Mouse (Mus musculus) heart, embryonic 13.5 days (tissue): ENCODE data around the gene Mfsd2a. TPM values are rescaled to one million over a fixed set of nuclear protein-coding genes. Genes with fewer than 3 reads are reported as not detected.

Source experiments
- ATAC-seq: fragments of 200-750 bp; cut with Nextera tagmentation; 2 replicates; pipeline ENCODE4 v1.8.0; 2017; ENCODE audit warnings: moderate TSS enrichment; ENCODE audit not compliant: insufficient number of reproducible peaks, low FRiP score, low TSS enrichment; ENCODE audit errors: extremely low read depth
- H3K27ac ChIP-seq: fragments of 300-500 bp; sonication (generic); replicated peaks from 2 replicates; pipeline ENCODE4 v1.5.1; 2015; ENCODE audit warnings: moderate library complexity, mild to moderate bottlenecking, inconsistent platforms
- H3K27me3 ChIP-seq: fragments of 300-500 bp; sonication (generic); replicated peaks from 2 replicates; pipeline ENCODE4 v1.6.1; 2015; ENCODE audit warnings: mild to moderate bottlenecking, inconsistent platforms
- H3K36me3 ChIP-seq: fragments of 300-500 bp; sonication (generic); 2 replicates; pipeline ENCODE4 v1.6.1; 2015; ENCODE audit warnings: mild to moderate bottlenecking, inconsistent platforms
- H3K4me1 ChIP-seq: fragments of 300-500 bp; sonication (generic); 2 replicates; pipeline ENCODE4 v1.6.1; 2015; ENCODE audit warnings: inconsistent platforms
- H3K4me2 ChIP-seq: fragments of 300-500 bp; sonication (generic); 2 replicates; pipeline ENCODE4 v1.6.1; 2015; ENCODE audit warnings: inconsistent platforms, mild to moderate bottlenecking, moderate library complexity
- H3K4me3 ChIP-seq: fragments of 300-500 bp; sonication (generic); 2 replicates; pipeline ENCODE4 v1.5.1; 2015; ENCODE audit warnings: moderate library complexity, mild to moderate bottlenecking, inconsistent platforms
- H3K9ac ChIP-seq: fragments of 300-500 bp; sonication (generic); 2 replicates; pipeline ENCODE4 v1.6.1; 2015; ENCODE audit warnings: inconsistent platforms, mild to moderate bottlenecking, moderate library complexity
- H3K9me3 ChIP-seq: fragments of 300-500 bp; sonication (generic); 2 replicates; pipeline ENCODE4 v1.6.1; 2016; ENCODE audit warnings: inconsistent platforms
- WGBS: fragments of 180-500 bp; shearing (Covaris S2); methylation state at CpG from one replicate; pipeline ENCODE4 v1.1.7; 2015; ENCODE audit warnings: mixed read lengths; 5-methylcytosine and 5-hydroxymethylcytosine counted together
- polyA plus RNA-seq: library from polyadenylated mRNA; unstranded; fragments of >200 nt; fragmentation: Nextera tagmentation; extraction: Ambion mirVana; gene quantifications from 2 replicates; pipeline ENCODE4 v1.2.1, GENCODE M21; 2015

Gene Mfsd2a
- polyA plus RNA-seq, 1 experiment from 2014 or later = 1.0 TPM

- H3K27ac ChIP-seq = no peak overlapping the region
- ATAC-seq = no peak
- 68% methylated on average over 4 of the region's 4 CpGs for WGBS
- no peak overlapping the region for H3K4me3 ChIP-seq
- peaks cover 11% of the 10 kb centered on the region for H3K4me1 ChIP-seq
- peaks cover 47% of the 10 kb centered on the region for H3K27me3 ChIP-seq
- H3K9me3 ChIP-seq = no peaks in the 10 kb centered on the region
- no peak overlapping the region for H3K4me2 ChIP-seq
- no peak overlapping the region for H3K9ac ChIP-seq
- H3K36me3 ChIP-seq = no peaks in the 10 kb centered on the region
Measured at GRCm38 (mm10) chr4:122976885-122977284, 15.9 kb upstream of the Mfsd2a start.

- Histone ChIP-seq H3K4me2 (no peak overlapping the region), H3K4me3 (no peak overlapping the region), H3K27me3 (peaks cover 57% of the 10 kb centered on the region), H3K4me1 (no peaks in the 10 kb centered on the region), H3K36me3 (no peaks in the 10 kb centered on the region), H3K27ac (no peak overlapping the region), H3K9ac (no peak overlapping the region), H3K9me3 (no peaks in the 10 kb centered on the region)
- 73% methylated on average over 5 of the region's 5 CpGs for WGBS
- ATAC-seq = no peak
Measured at GRCm38 (mm10) chr4:122974976-122975520, 14.1 kb upstream of the Mfsd2a start.

- ATAC-seq = no peak
- Histone ChIP-seq H3K4me1 (no peaks in the 10 kb centered on the region), H3K27me3 (peaks cover 46% of the 10 kb centered on the region), H3K4me2 (no peak overlapping the region), H3K27ac (no peak overlapping the region), H3K9me3 (no peaks in the 10 kb centered on the region), H3K9ac (no peak overlapping the region), H3K4me3 (no peak overlapping the region), H3K36me3 (no peaks in the 10 kb centered on the region)
- WGBS = 60% methylated on average over 8 of the region's 8 CpGs
Measured at GRCm38 (mm10) chr4:122972056-122972455, 11.1 kb upstream of the Mfsd2a start.

GRCm38 (mm10) chr4:122971646-122972045 lies 10.7 kb upstream of the Mfsd2a start:
- Histone ChIP-seq H3K4me2 (no peak overlapping the region), H3K4me1 (no peaks in the 10 kb centered on the region), H3K36me3 (no peaks in the 10 kb centered on the region), H3K9ac (no peak overlapping the region), H3K9me3 (no peaks in the 10 kb centered on the region), H3K27ac (no peak overlapping the region), H3K27me3 (peaks cover 46% of the 10 kb centered on the region), H3K4me3 (no peak overlapping the region)
- no peak for ATAC-seq
- WGBS = 62% methylated on average over 4 of the region's 4 CpGs

GRCm38 (mm10) chr4:122971191-122971590 lies 10.2 kb upstream of the Mfsd2a start:
- Histone ChIP-seq H3K4me3 (no peak overlapping the region), H3K27ac (no peak overlapping the region), H3K4me1 (no peaks in the 10 kb centered on the region), H3K36me3 (no peaks in the 10 kb centered on the region), H3K27me3 (peaks cover 46% of the 10 kb centered on the region), H3K9me3 (no peaks in the 10 kb centered on the region), H3K9ac (no peak overlapping the region), H3K4me2 (no peak overlapping the region)
- no peak for ATAC-seq
- WGBS = 73% methylated on average over 4 of the region's 4 CpGs

GRCm38 (mm10) chr4:122968106-122968505 lies 7.1 kb upstream of the Mfsd2a start:
- no peak overlapping the region for H3K9ac ChIP-seq
- peaks cover 4% of the 10 kb centered on the region for H3K4me1 ChIP-seq
- WGBS = 45% methylated on average over 4 of the region's 4 CpGs
- no peak overlapping the region for H3K4me3 ChIP-seq
- no peak overlapping the region for H3K4me2 ChIP-seq
- ATAC-seq = no peak
- peaks cover 46% of the 10 kb centered on the region for H3K27me3 ChIP-seq
- no peaks in the 10 kb centered on the region for H3K36me3 ChIP-seq
- H3K27ac ChIP-seq = no peak overlapping the region
- no peaks in the 10 kb centered on the region for H3K9me3 ChIP-seq

- H3K4me1 ChIP-seq = peaks cover 39% of the 10 kb centered on the region
- no peak overlapping the region for H3K9ac ChIP-seq
- 0 out of 2 replicates have a peak overlapping the region, but pooled peaks have one; percentile 3 for H3K27ac ChIP-seq
- H3K9me3 ChIP-seq = no peaks in the 10 kb centered on the region
- H3K36me3 ChIP-seq = no peaks in the 10 kb centered on the region
- H3K4me2 ChIP-seq = peak overlapping the region; percentile 95; the same call in 1 of the 2 replicates
- WGBS = 37% methylated on average over 8 of the region's 8 CpGs
- peaks cover 63% of the 10 kb centered on the region for H3K27me3 ChIP-seq
- no peak for ATAC-seq
- H3K4me3 ChIP-seq = no peak overlapping the region
Measured at GRCm38 (mm10) chr4:122962751-122963150, 1.8 kb upstream of the Mfsd2a start.

- Histone ChIP-seq H3K27me3 (peaks cover 74% of the 10 kb centered on the region), H3K9ac (peak overlapping the region; percentile 72), H3K27ac (no peak overlapping the region), H3K4me2 (peak overlapping the region; percentile 95), H3K9me3 (no peaks in the 10 kb centered on the region), H3K36me3 (no peaks in the 10 kb centered on the region), H3K4me3 (peak overlapping the region; percentile 60), H3K4me1 (peaks cover 39% of the 10 kb centered on the region)
- 37% methylated on average over 6 of the region's 6 CpGs for WGBS
- no peak for ATAC-seq
Measured at GRCm38 (mm10) chr4:122961589-122961988, 601 bp upstream of the Mfsd2a start.

- H3K36me3 ChIP-seq = no peaks in the 10 kb centered on the region
- H3K9ac ChIP-seq = peak overlapping the region; percentile 72
- no peak overlapping the region for H3K27ac ChIP-seq
- peak overlapping the region; percentile 60 for H3K4me3 ChIP-seq
- peaks cover 45% of the 10 kb centered on the region for H3K4me1 ChIP-seq
- WGBS = under 1% methylated on average over 43 of the region's 43 CpGs
- H3K9me3 ChIP-seq = no peaks in the 10 kb centered on the region
- peak; percentile 7; the same call in 1 of the 2 replicates for ATAC-seq
- peak overlapping the region; percentile 95 for H3K4me2 ChIP-seq
- peaks cover 75% of the 10 kb centered on the region for H3K27me3 ChIP-seq
Measured at GRCm38 (mm10) chr4:122960321-122961099, 478 bp downstream of the Mfsd2a start.

GRCm38 (mm10) chr4:122959816-122960215 lies 1.2 kb downstream of the Mfsd2a start:
- 14% methylated on average over 8 of the region's 8 CpGs for WGBS
- Histone ChIP-seq H3K36me3 (no peaks in the 10 kb centered on the region), H3K9me3 (no peaks in the 10 kb centered on the region), H3K4me3 (peak overlapping the region; percentile 60), H3K27ac (no peak overlapping the region), H3K9ac (peak overlapping the region; percentile 72), H3K4me1 (peaks cover 52% of the 10 kb centered on the region), H3K27me3 (peaks cover 75% of the 10 kb centered on the region), H3K4me2 (peak overlapping the region; percentile 95)
- no peak for ATAC-seq

GRCm38 (mm10) chr4:122958491-122959031 lies 2.4 kb downstream of the Mfsd2a start:
- Histone ChIP-seq H3K27ac (no peak overlapping the region), H3K4me3 (no peak overlapping the region), H3K4me2 (no peak overlapping the region), H3K9me3 (no peaks in the 10 kb centered on the region), H3K9ac (no peak overlapping the region), H3K4me1 (peaks cover 54% of the 10 kb centered on the region), H3K36me3 (no peaks in the 10 kb centered on the region), H3K27me3 (peaks cover 70% of the 10 kb centered on the region)
- 72% methylated on average over 6 of the region's 6 CpGs for WGBS
- ATAC-seq = no peak
